Mouse (Mus musculus) effector memory CD4-positive, alpha-beta T cell, adult 7 months (primary cell): ENCODE data around the gene Galnt16. TPM values are rescaled to one million over a fixed set of nuclear protein-coding genes. Genes with fewer than 3 reads are reported as not detected.

Experiments used
- polyA plus RNA-seq: library from polyadenylated mRNA; unstranded; fragments of 100-300 nt; shearing (Covaris generic); gene quantifications from one replicate; pipeline ENCODE4 v1.2.1, GENCODE M21; 2017

Galnt16 gene
- polyA plus RNA-seq = not detected

DNA sequence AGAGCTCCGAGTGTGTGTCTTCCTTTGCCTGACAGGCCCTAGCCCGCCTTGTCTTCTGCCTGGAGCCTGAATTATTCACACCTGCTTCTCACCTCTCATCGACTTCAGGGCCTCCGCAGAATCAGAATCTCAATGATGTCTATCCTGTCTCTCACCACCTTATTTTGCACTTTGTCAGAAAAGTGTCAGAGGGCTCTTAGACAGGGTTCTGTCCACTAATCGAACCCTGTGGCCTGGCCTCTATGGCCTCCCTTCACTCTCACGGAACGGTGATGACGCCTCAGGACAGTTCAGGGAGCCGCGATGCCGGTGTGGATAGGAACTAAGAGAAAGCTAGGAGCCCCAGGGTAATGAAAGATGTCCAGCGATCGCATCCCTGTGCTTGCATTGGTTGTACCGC lies at the start of gene Galnt16:
Gene Galnt16 (plus strand): TSS at position 301 of the 400 bp plus-strand sequence.

DNA sequence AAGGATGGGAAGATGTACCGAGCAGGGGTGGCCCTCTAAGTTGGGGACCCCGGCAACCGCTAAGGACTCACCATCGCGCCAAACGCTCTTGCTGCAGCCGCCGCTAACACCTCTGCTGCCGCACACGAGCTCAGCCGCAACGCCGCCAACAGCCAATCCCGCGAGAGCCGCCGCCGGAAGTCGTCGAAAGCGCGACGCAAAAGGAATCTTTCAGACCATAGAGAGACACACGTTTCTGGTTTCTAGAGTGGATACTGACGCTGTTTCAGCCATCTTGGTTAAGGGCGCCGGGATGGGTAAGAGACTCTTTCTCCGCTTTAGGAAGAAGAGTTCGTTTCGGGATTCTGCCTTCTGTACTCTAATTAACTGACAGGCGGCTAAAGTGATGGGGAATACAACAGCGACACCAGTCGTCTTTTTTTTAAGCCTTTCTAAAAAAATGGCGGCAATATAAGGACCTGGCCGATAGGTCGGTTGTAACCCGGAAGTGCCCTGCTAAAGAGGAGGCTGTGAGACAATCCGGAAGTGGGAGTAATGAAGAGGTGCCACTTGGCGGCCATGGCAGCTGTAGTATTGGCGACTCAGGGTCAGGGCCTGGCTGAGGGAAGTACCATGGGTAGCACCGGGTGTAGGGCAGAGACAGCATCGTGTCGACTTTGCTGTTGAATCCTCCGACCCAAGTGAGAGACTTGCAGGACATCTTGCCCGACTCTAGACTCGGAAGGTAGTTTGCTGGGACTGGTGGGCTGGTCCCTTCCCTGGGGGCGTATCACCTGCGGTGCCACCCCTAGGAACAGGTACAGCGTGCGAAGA lies 125.8 kb downstream of the Galnt16 start, which contains the start of the genes Slc39a9 and Erh:
Gene Slc39a9 (plus strand): TSS at position 191 of the 813 bp plus-strand sequence.
Gene Erh (minus strand): TSS at position 649 of the 813 bp plus-strand sequence.

Other genes starting within 250 kb of the Galnt16 start
- gene Dcaf5, start 81.7 kb upstream of the Galnt16 start, polyA plus RNA-seq = 58.9 TPM
- 47.0 TPM for gene Exd2, start 55.2 kb upstream of the Galnt16 start, polyA plus RNA-seq
- 24.9 TPM for gene Slc39a9, start 125.6 kb downstream of the Galnt16 start, polyA plus RNA-seq
- gene Erh, start 126.1 kb downstream of the Galnt16 start, polyA plus RNA-seq = 44.6 TPM
- not detected for gene Plekhd1, start 174.3 kb downstream of the Galnt16 start, polyA plus RNA-seq
- gene Ccdc177, start 242.4 kb downstream of the Galnt16 start, polyA plus RNA-seq = 0.39 TPM